Mouse (Mus musculus) lung, postnatal 0 days (tissue): ENCODE data around the gene Myo10. TPM values are rescaled to one million over a fixed set of nuclear protein-coding genes. Genes with fewer than 3 reads are reported as not detected.

ENCODE experiments used
- ATAC-seq: fragments of 200-750 bp; cut with Nextera tagmentation; 2 replicates; pipeline ENCODE4 v1.8.0; 2017; ENCODE audit warnings: moderate library complexity
- DNase-seq: peaks from one replicate; pipeline ENCODE4 v3.0.0-alpha.2; 2016; ENCODE audit warnings: low spot score
- H3K27ac ChIP-seq: fragments of 300-500 bp; sonication (generic); 2 replicates; pipeline ENCODE4 v1.5.1; 2014; ENCODE audit warnings: antibody characterized with exemption, mild to moderate bottlenecking, low read length, mixed read lengths
- H3K27me3 ChIP-seq: fragments of 300-500 bp; sonication (generic); replicated peaks from 2 replicates; pipeline ENCODE4 v1.6.1; 2014; ENCODE audit warnings: low read length, mixed read lengths; ENCODE audit not compliant: insufficient read depth
- H3K36me3 ChIP-seq: fragments of 300-500 bp; sonication (generic); 2 replicates; pipeline ENCODE4 v1.6.1; 2014; ENCODE audit warnings: low read length, mixed read lengths; ENCODE audit not compliant: insufficient read depth
- H3K4me1 ChIP-seq: fragments of 300-500 bp; sonication (generic); 2 replicates; pipeline ENCODE4 v1.6.1; 2014; ENCODE audit warnings: antibody characterized with exemption, low read depth, low read length, mixed read lengths; ENCODE audit not compliant: insufficient read depth
- H3K4me2 ChIP-seq: fragments of 300-500 bp; sonication (generic); replicated peaks from 2 replicates; pipeline ENCODE4 v1.6.1; 2014; ENCODE audit warnings: low read depth, mild to moderate bottlenecking, low read length, moderate library complexity, mixed read lengths
- H3K4me3 ChIP-seq: fragments of 300-500 bp; sonication (generic); 2 replicates; pipeline ENCODE4 v1.5.1; 2014; ENCODE audit warnings: low read depth, low read length
- H3K9ac ChIP-seq: fragments of 300-500 bp; sonication (generic); replicated peaks from 2 replicates; pipeline ENCODE4 v1.6.1; 2014; ENCODE audit warnings: low read depth, mild to moderate bottlenecking
- H3K9me3 ChIP-seq: fragments of 300-500 bp; sonication (generic); 2 replicates; pipeline ENCODE4 v1.6.1; 2016; ENCODE audit warnings: low read length, mixed read lengths
- CTCF ChIP-seq: IDR thresholded peaks from 2 replicates; pipeline ENCODE4 v1.5.1; 2016; ENCODE audit warnings: antibody characterized with exemption, mild to moderate bottlenecking
- EP300 ChIP-seq: IDR thresholded peaks from 2 replicates; pipeline ENCODE4 v1.6.1; 2016; ENCODE audit warnings: antibody characterized with exemption, mild to moderate bottlenecking, control low read depth
- WGBS: fragments of 180-500 bp; shearing (Covaris S2); extraction: QIAGEN DNeasy Blood & Tissue Kit; methylation state at CpG from one replicate; pipeline ENCODE4 v1.1.7; 2014; 5-methylcytosine and 5-hydroxymethylcytosine counted together
- polyA plus RNA-seq: library from polyadenylated mRNA; unstranded; fragments of >200 nt; fragmentation: Nextera tagmentation; extraction: Ambion mirVana; gene quantifications from 2 replicates; pipeline ENCODE4 v1.2.1, GENCODE M21; 2015

The Myo10 gene
- polyA plus RNA-seq, 1 experiment from 2014 or later, result 17.3 TPM

DNA sequence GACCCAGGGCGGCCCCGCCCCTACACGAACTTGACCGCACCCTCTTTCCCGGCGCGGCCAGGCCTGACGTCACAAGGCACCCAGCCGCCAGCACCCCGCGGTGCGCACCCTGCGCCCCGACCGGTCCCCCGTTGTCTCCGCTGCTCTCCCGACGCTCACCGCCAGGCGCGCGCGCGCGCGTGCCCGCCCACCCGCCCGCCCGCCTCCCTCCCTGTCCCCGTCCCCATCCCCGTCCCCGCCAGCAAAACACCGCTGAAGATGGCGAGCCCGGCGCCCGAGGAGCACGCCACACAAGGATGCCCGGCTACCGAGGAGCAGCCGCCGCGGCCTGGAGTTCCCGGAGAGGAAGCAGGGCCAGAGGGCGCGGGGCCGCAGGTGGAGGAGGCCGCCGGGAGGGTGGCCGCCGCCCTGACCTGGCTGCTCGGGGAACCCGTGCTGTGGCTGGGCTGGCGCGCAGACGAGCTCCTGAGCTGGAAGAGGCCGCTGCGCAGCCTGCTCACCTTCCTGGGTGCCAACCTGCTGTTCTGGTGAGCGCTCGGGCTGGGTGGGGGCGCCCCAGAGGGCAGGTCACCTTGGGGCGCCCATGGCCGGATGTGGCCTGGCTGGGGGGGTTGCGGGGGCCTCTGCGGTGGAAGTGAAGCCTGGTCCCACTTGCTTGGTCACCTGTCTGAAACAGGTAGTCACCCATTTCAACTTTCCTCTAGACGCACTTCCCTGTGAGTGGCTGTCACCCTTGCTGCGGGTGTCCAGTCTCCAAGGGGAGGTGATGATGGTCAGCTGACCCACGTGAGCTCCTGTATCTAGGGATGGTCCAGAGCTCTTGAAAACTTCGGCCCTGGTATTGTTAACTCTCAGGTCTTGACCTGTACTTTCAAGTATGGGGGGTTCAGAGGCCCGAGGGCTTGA, 221.0 kb downstream of the Myo10 start, which contains the start of gene Retreg1:
Gene Retreg1 (plus strand): TSS at position 95 of the 906 bp plus-strand sequence.
- ATAC-seq (peak; percentile 97), DNase-seq (peak; percentile 88)
- Histone ChIP-seq H3K4me3 (peak within 1 kb of the TSS; percentile 68), H3K4me2 (peak within 1 kb of the TSS; percentile 89), H3K9me3 (no peaks in the 10 kb centered on the region), H3K27me3 (0 out of 2 replicates have a peak, but pooled peaks cover 9% of the 10 kb centered on the region), H3K9ac (peak within 1 kb of the TSS; percentile 55), H3K36me3 (no peaks in the 10 kb centered on the region), H3K4me1 (no peaks in the 10 kb centered on the region; the same call in 1 of the 2 replicates), H3K27ac (peak within 1 kb of the TSS; percentile 92)
- TF ChIP-seq EP300 (no peak), CTCF (peak; percentile 42)
- under 1% methylated on average over 38 of the region's 72 CpGs for WGBS

DNA sequence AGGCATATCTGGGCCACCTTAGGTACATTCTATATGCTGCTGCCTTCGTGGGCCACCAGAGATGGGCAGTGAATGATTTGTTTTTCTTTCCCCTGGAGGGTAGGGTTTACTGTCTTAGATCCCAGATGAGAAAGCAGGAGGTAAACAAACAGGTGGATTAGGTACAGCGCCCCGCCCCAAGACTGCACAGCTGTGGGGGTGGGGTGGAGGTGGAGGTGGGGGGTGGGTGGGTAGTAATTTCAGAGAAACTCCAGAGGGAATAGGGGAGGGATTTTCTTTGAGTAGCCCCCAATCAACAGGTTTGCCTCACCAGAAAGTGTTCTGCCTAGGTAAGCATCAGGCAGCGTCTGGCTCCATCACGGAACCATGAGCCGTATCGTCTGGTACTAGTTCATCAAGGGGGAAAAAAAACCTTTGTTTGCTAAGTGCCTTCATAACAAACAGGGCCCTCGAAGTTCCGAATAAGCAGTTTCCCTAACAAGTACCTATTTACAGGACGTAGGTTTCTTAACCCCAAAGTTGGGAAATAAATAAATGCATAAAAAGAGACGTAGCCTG, 221.8 kb downstream of the Myo10 start:
- 0 out of 2 replicates have a peak overlapping the region, but pooled peaks have one; percentile 55 for H3K9ac ChIP-seq

DNA sequence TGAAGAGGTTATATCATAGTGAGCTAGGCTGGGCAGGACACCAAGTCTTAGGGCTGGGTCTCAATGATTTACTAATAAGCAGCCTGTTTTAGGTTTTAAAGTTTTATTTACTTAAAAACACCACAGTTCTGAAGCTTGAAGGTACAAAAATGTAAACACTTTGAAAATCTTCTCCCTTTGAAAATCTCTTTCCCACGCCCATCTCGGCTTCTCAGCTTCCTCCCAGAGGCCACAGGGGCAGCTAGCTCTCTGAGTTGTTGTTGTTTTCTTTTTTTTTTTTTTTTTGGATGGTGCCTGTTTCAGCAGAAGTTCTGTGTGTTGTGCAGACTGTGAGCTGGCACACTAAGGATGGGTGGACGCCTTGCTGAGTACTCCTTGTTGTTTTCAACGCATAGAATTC, 222.4 kb downstream of the Myo10 start:
- peak overlapping the region; percentile 92; the same call in 1 of the 2 replicates for H3K27ac ChIP-seq
- 29% methylated on average over 4 of the region's 4 CpGs for WGBS
- ATAC-seq, result no peak
- peak overlapping the region; percentile 89; the same call in 1 of the 2 replicates for H3K4me2 ChIP-seq
- 0 out of 2 replicates have a peak, but pooled peaks cover 9% of the 10 kb centered on the region for H3K27me3 ChIP-seq
- no peak overlapping the region for H3K9ac ChIP-seq
- DNase-seq, result peak; percentile 29
- H3K4me3 ChIP-seq, result peak overlapping the region; percentile 68; the same call in 1 of the 2 replicates
- no peaks in the 10 kb centered on the region for H3K9me3 ChIP-seq
- TF ChIP-seq CTCF (no peak), EP300 (0 out of 2 replicates have a peak, but pooled peaks have one; percentile 24)
- H3K36me3 ChIP-seq, result no peaks in the 10 kb centered on the region
- H3K4me1 ChIP-seq, result no peaks in the 10 kb centered on the region; the same call in 1 of the 2 replicates

More for the DNA sequence above, 221.8 kb downstream of the Myo10 start:
- peak overlapping the region; percentile 89 for H3K4me2 ChIP-seq
- H3K4me3 ChIP-seq, result peak overlapping the region; percentile 68
- no peak for TF ChIP-seq EP300
- no peak for TF ChIP-seq CTCF
- H3K4me1 ChIP-seq, result no peaks in the 10 kb centered on the region; the same call in 1 of the 2 replicates
- ATAC-seq (no peak), DNase-seq (no peak)
- H3K9me3 ChIP-seq, result no peaks in the 10 kb centered on the region
- H3K27ac ChIP-seq, result peak overlapping the region; percentile 92
- WGBS, result 16% methylated on average over 11 of the region's 11 CpGs
- H3K27me3 ChIP-seq, result 0 out of 2 replicates have a peak, but pooled peaks cover 9% of the 10 kb centered on the region
- no peaks in the 10 kb centered on the region for H3K36me3 ChIP-seq

DNA sequence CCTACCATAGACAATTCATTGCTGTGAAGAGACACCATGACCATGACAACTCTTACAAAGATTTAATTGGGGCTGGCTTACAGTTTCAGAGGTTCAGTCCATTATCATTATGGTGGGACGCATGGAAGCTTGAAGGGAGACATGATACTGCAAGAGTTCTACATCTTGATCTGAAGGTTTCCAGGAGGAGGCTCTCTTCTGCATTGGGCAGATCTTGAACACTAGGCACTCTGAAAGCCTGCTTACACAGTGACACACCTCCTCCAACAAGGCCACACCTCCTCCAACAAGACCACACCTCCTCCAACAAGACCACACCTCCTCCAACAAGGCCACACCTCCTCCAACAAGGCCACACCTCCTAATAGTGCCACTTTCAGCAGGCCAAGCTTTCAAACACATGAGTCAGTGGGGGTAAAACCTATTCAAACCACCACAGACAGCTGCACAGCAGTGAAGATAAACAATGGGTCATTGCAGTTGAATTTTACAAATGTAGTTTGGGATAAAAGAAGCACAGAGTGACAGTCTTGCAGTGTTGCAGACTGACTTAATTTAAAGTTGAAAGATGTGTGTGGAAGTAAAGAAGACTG, 225.3 kb downstream of the Myo10 start:
- no peak overlapping the region for H3K9ac ChIP-seq
- TF ChIP-seq CTCF, result no peak
- no peak for TF ChIP-seq EP300
- 0 out of 2 replicates have a peak, but pooled peaks cover 5% of the 10 kb centered on the region for H3K27me3 ChIP-seq
- H3K4me2 ChIP-seq, result no peak overlapping the region
- DNase-seq (no peak), ATAC-seq (no peak)
- WGBS, result 87% methylated on average over 1 of the region's 1 CpGs
- no peaks in the 10 kb centered on the region for H3K36me3 ChIP-seq
- H3K4me1 ChIP-seq, result no peaks in the 10 kb centered on the region; the same call in 1 of the 2 replicates
- H3K9me3 ChIP-seq, result no peaks in the 10 kb centered on the region
- no peak overlapping the region for H3K4me3 ChIP-seq
- H3K27ac ChIP-seq, result no peak overlapping the region

DNA sequence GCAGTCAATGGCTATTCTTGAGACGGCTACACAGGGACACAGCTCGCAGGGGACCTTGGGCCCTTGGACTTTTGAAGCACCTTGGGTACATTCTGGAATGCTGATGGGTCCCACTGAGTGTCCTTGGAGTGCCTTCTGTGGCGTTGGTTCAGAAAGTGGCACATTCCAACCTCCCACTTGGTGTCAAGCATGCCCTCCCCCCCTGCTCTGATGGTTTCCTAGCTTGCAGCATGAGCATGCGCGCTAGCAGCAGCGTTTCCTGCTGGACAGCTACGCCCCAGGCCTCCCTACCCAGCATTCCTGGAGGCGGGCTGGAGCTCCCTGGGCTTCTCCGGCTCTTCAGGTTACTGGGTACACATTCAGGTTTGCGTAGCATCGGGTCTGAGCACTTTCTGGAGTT, 228.2 kb downstream of the Myo10 start:
- peak; percentile 99 for TF ChIP-seq EP300
- TF ChIP-seq CTCF, result no peak
- no peaks in the 10 kb centered on the region for H3K9me3 ChIP-seq
- H3K4me1 ChIP-seq, result no peaks in the 10 kb centered on the region
- no peak overlapping the region for H3K9ac ChIP-seq
- no peak overlapping the region; the same call in 1 of the 2 replicates for H3K27ac ChIP-seq
- H3K36me3 ChIP-seq, result no peaks in the 10 kb centered on the region
- ATAC-seq (peak; percentile 97), DNase-seq (peak; percentile 93)
- H3K27me3 ChIP-seq, result no peaks in the 10 kb centered on the region
- WGBS, result 41% methylated on average over 11 of the region's 11 CpGs
- no peak overlapping the region for H3K4me3 ChIP-seq
- H3K4me2 ChIP-seq, result no peak overlapping the region
